Mouse (Mus musculus) midbrain, embryonic 14.5 days (tissue): ENCODE data around the gene Otub2. TPM values are rescaled to one million over a fixed set of nuclear protein-coding genes. Genes with fewer than 3 reads are reported as not detected.

Experiments
- ATAC-seq: fragments of 200-750 bp; cut with Nextera tagmentation; 2 replicates; pipeline ENCODE4 v1.8.0; 2017; ENCODE audit warnings: moderate number of reproducible peaks, moderate library complexity; ENCODE audit not compliant: low FRiP score, low TSS enrichment
- DNase-seq: peaks from one replicate; pipeline ENCODE4 v3.0.0-alpha.2; 2015
- H3K27ac ChIP-seq: fragments of 300-500 bp; sonication (generic); replicated peaks from 2 replicates; pipeline ENCODE4 v1.5.1; 2014; ENCODE audit warnings: mild to moderate bottlenecking, low read depth, low read length, moderate library complexity
- H3K27me3 ChIP-seq: fragments of 300-500 bp; sonication (generic); 2 replicates; pipeline ENCODE4 v1.6.1; 2014; ENCODE audit warnings: low read length, control low read depth, mixed read lengths; ENCODE audit not compliant: control insufficient read depth, insufficient read depth
- H3K36me3 ChIP-seq: fragments of 300-500 bp; sonication (generic); 2 replicates; pipeline ENCODE4 v1.6.1; 2014; ENCODE audit warnings: low read length, control low read depth; ENCODE audit not compliant: control insufficient read depth, insufficient read depth
- H3K4me1 ChIP-seq: fragments of 300-500 bp; sonication (generic); 2 replicates; pipeline ENCODE4 v1.6.1; 2014; ENCODE audit warnings: mild to moderate bottlenecking, antibody characterized with exemption, low read length, control low read depth; ENCODE audit not compliant: control insufficient read depth, insufficient read depth
- H3K4me2 ChIP-seq: fragments of 300-500 bp; sonication (generic); 2 replicates; pipeline ENCODE4 v1.6.1; 2014; ENCODE audit warnings: mild to moderate bottlenecking, low read length, moderate library complexity
- H3K4me3 ChIP-seq: fragments of 300-500 bp; sonication (generic); replicated peaks from 2 replicates; pipeline ENCODE4 v1.5.1; 2014; ENCODE audit warnings: low read depth, low read length
- H3K9ac ChIP-seq: fragments of 300-500 bp; sonication (generic); replicated peaks from 2 replicates; pipeline ENCODE4 v1.6.1; 2014; ENCODE audit warnings: mild to moderate bottlenecking, low read length, moderate library complexity
- H3K9me3 ChIP-seq: fragments of 300-500 bp; sonication (generic); 2 replicates; pipeline ENCODE4 v1.6.1; 2016; ENCODE audit warnings: low read length, control low read depth, mixed read lengths; ENCODE audit not compliant: control insufficient read depth
- WGBS: fragments of 180-500 bp; shearing (Covaris S2); extraction: QIAGEN DNeasy Blood & Tissue Kit; methylation state at CpG from one replicate; pipeline ENCODE4 v1.1.7; 2014; 5-methylcytosine and 5-hydroxymethylcytosine counted together
- polyA plus RNA-seq: library from polyadenylated mRNA; unstranded; fragments of >200 nt; fragmentation: Nextera tagmentation; extraction: Ambion mirVana; gene quantifications from 2 replicates; pipeline ENCODE4 v1.2.1, GENCODE M21; 2014

Otub2 gene
- polyA plus RNA-seq, 1 experiment from 2014 or later = 26.3 TPM

- DNase-seq (no peak), ATAC-seq (no peak)
- peak overlapping the region; percentile 91 for H3K9ac ChIP-seq
- no peaks in the 10 kb centered on the region for H3K9me3 ChIP-seq
- peak overlapping the region; percentile 76 for H3K4me3 ChIP-seq
- no peaks in the 10 kb centered on the region for H3K27me3 ChIP-seq
- peak overlapping the region; percentile 83 for H3K4me2 ChIP-seq
- peaks cover 10% of the 10 kb centered on the region for H3K4me1 ChIP-seq
- no peaks in the 10 kb centered on the region; the same call in 1 of the 2 replicates for H3K36me3 ChIP-seq
- H3K27ac ChIP-seq = no peak overlapping the region
- 59% methylated on average over 2 of the region's 2 CpGs for whole genome bisulfite sequencing
Measured at GRCm38 (mm10) chr12:103389348-103389727, 856 bp downstream of the Otub2 start.

- Histone ChIP-seq H3K4me2 (0 out of 2 replicates have a peak overlapping the region, but pooled peaks have one; percentile 83), H3K4me3 (no peak overlapping the region)
Measured at GRCm38 (mm10) chr12:103389982-103390381, 1.5 kb downstream of the Otub2 start.

GRCm38 (mm10) chr12:103391098-103391497 is 2.6 kb downstream of the Otub2 start:
- Histone ChIP-seq H3K9me3 (no peaks in the 10 kb centered on the region), H3K4me2 (no peak overlapping the region), H3K9ac (no peak overlapping the region), H3K4me3 (no peak overlapping the region), H3K36me3 (no peaks in the 10 kb centered on the region; the same call in 1 of the 2 replicates), H3K4me1 (peaks cover 10% of the 10 kb centered on the region), H3K27me3 (no peaks in the 10 kb centered on the region), H3K27ac (no peak overlapping the region)
- DNase-seq (no peak), ATAC-seq (no peak)
- 83% methylated on average over 7 of the region's 7 CpGs for WGBS

More at GRCm38 (mm10) chr12:103389982-103390381, 1.5 kb downstream of the Otub2 start:
- Histone ChIP-seq H3K4me1 (peaks cover 10% of the 10 kb centered on the region), H3K27ac (no peak overlapping the region), H3K9ac (no peak overlapping the region), H3K27me3 (no peaks in the 10 kb centered on the region), H3K36me3 (no peaks in the 10 kb centered on the region; the same call in 1 of the 2 replicates), H3K9me3 (no peaks in the 10 kb centered on the region)
- WGBS = 80% methylated on average over 4 of the region's 4 CpGs
- DNase-seq (no peak), ATAC-seq (no peak)

- H3K36me3 ChIP-seq = no peaks in the 10 kb centered on the region; the same call in 1 of the 2 replicates
- H3K4me2 ChIP-seq = no peak overlapping the region
- DNase-seq (no peak), ATAC-seq (no peak)
- peaks cover 6% of the 10 kb centered on the region for H3K4me1 ChIP-seq
- no peaks in the 10 kb centered on the region for H3K9me3 ChIP-seq
- H3K27ac ChIP-seq = no peak overlapping the region
- no peak overlapping the region for H3K9ac ChIP-seq
- 33% methylated on average over 6 of the region's 6 CpGs for WGBS
- no peak overlapping the region for H3K4me3 ChIP-seq
- no peaks in the 10 kb centered on the region for H3K27me3 ChIP-seq
Measured at GRCm38 (mm10) chr12:103393528-103393927, 5.0 kb downstream of the Otub2 start.

- WGBS = 83% methylated on average over 12 of the region's 12 CpGs
- Histone ChIP-seq H3K9me3 (no peaks in the 10 kb centered on the region), H3K27me3 (no peaks in the 10 kb centered on the region), H3K9ac (no peak overlapping the region), H3K27ac (no peak overlapping the region), H3K36me3 (peaks cover under 1% of the 10 kb centered on the region; the same call in 1 of the 2 replicates), H3K4me3 (no peak overlapping the region), H3K4me2 (no peak overlapping the region), H3K4me1 (no peaks in the 10 kb centered on the region)
- no peak for ATAC-seq
- no peak for DNase-seq
Measured at GRCm38 (mm10) chr12:103395486-103396275, 7.2 kb downstream of the Otub2 start.

- no peak overlapping the region for H3K27ac ChIP-seq
- H3K36me3 ChIP-seq = peaks cover 5% of the 10 kb centered on the region; the same call in 1 of the 2 replicates
- no peaks in the 10 kb centered on the region for H3K4me1 ChIP-seq
- H3K4me3 ChIP-seq = no peak overlapping the region
- H3K4me2 ChIP-seq = no peak overlapping the region
- 84% methylated on average over 7 of the region's 7 CpGs for WGBS
- no peak overlapping the region for H3K9ac ChIP-seq
- no peak for ATAC-seq
- no peaks in the 10 kb centered on the region for H3K9me3 ChIP-seq
- no peaks in the 10 kb centered on the region for H3K27me3 ChIP-seq
- no peak for DNase-seq
Measured at GRCm38 (mm10) chr12:103396751-103397150, 8.3 kb downstream of the Otub2 start.

- no peaks in the 10 kb centered on the region for H3K4me1 ChIP-seq
- H3K4me2 ChIP-seq = no peak overlapping the region
- H3K27ac ChIP-seq = no peak overlapping the region
- H3K27me3 ChIP-seq = no peaks in the 10 kb centered on the region
- H3K36me3 ChIP-seq = peaks cover 69% of the 10 kb centered on the region
- H3K9ac ChIP-seq = no peak overlapping the region
- H3K4me3 ChIP-seq = no peak overlapping the region
- DNase-seq = no peak
- WGBS = 88% methylated on average over 18 of the region's 18 CpGs
- no peak for ATAC-seq
- no peaks in the 10 kb centered on the region for H3K9me3 ChIP-seq
Measured at GRCm38 (mm10) chr12:103404131-103404530, 15.6 kb downstream of the Otub2 start.

GRCm38 (mm10) chr12:103407720-103408119 is 19.2 kb downstream of the Otub2 start, which contains the start of gene 9330161L09Rik:
Gene 9330161L09Rik (minus strand): TSS chr12:103407820.
- ATAC-seq (no peak), DNase-seq (no peak)
- no peaks in the 10 kb centered on the region for H3K4me1 ChIP-seq
- peaks cover 94% of the 10 kb centered on the region for H3K36me3 ChIP-seq
- no peaks in the 10 kb centered on the region for H3K27me3 ChIP-seq
- no peak within 1 kb of the TSS for H3K4me2 ChIP-seq
- 95% methylated on average over 4 of the region's 4 CpGs for WGBS
- no peak within 1 kb of the TSS for H3K9ac ChIP-seq
- H3K9me3 ChIP-seq = no peaks in the 10 kb centered on the region
- no peak within 1 kb of the TSS for H3K4me3 ChIP-seq
- H3K27ac ChIP-seq = no peak within 1 kb of the TSS

GRCm38 (mm10) chr12:103408144-103408543 is 19.7 kb downstream of the Otub2 start:
- H3K36me3 ChIP-seq = peaks cover 94% of the 10 kb centered on the region
- H3K27ac ChIP-seq = no peak overlapping the region
- DNase-seq = no peak
- 98% methylated on average over 10 of the region's 10 CpGs for WGBS
- no peak for ATAC-seq
- no peak overlapping the region for H3K4me2 ChIP-seq
- no peak overlapping the region for H3K9ac ChIP-seq
- no peaks in the 10 kb centered on the region for H3K27me3 ChIP-seq
- no peaks in the 10 kb centered on the region for H3K4me1 ChIP-seq
- no peak overlapping the region for H3K4me3 ChIP-seq
- no peaks in the 10 kb centered on the region for H3K9me3 ChIP-seq
